Mouse (Mus musculus): ENCODE results near the gene Pelo.

The Pelo gene

DNA sequence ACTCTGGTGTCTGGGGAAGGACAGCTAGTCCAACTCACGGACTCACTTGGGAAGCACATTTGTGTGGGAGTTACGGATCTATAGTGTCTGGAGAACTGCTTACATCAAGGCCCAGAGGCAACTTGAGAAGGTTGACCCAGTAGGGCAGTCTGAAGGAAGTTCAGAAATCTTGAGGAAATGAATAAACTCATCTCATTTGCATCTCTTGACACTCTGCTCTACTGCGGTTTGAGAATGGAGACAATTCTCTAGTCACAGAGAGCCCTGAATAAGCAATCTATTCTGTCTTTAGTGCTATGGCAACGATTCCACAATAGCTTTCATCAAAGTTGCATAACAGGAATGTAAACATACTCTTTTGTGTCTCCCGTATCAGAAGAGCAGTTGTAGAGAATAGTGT, 7.0 kb upstream of the Pelo start:
- no peak for DNase-seq (ENCODE audit: low spot score)

DNA sequence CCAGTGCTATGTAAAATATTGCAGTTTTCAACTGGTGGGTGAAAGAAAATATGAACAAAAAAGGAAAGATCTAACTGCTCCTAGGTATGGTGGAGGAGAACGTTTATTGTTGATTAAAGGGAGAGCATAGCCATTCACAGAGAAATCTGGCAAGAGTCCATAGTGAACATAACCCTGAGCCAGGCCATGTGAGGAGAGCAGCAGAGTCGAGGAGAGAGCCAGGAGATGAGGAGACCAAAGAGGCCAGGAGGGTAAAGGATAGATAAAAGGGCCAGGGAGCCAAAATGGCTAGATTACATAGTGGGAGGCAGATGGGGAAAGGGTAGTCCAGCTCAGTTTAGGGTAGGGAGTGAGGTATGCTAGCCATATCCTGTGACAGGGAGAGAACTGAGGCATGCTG, 6.2 kb upstream of the Pelo start:
- DNase-seq (ENCODE audit: low spot score) = no peak

- no peak for DNase-seq (ENCODE audit: low spot score)
These were observed 5.4 kb upstream of the Pelo start for GRCm38 (mm10) chr13:115095392-115095791.

DNA sequence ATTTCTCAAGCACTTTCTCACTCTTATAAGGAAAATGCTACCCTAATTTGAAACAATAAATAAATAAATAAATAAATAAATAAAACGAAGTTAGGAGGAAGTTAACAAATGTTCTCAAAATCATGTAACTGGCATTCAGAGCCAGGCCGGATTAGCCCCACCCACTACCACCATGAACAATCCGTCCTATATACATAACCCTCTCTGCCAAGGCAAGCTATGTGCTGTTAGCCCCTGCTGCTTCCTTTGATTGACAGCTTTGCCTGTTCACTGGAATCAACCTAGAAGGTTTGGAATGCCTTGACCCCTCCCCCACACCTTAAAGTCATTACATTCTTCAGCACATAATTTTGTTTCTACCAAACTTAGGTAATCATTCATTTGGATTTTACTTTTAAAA, 1.5 kb upstream of the Pelo start:
- no peak for DNase-seq (ENCODE audit: low spot score)

- no peak for DNase-seq (ENCODE audit: low spot score)
These were observed 1.0 kb upstream of the Pelo start for GRCm38 (mm10) chr13:115090977-115091445.

DNA sequence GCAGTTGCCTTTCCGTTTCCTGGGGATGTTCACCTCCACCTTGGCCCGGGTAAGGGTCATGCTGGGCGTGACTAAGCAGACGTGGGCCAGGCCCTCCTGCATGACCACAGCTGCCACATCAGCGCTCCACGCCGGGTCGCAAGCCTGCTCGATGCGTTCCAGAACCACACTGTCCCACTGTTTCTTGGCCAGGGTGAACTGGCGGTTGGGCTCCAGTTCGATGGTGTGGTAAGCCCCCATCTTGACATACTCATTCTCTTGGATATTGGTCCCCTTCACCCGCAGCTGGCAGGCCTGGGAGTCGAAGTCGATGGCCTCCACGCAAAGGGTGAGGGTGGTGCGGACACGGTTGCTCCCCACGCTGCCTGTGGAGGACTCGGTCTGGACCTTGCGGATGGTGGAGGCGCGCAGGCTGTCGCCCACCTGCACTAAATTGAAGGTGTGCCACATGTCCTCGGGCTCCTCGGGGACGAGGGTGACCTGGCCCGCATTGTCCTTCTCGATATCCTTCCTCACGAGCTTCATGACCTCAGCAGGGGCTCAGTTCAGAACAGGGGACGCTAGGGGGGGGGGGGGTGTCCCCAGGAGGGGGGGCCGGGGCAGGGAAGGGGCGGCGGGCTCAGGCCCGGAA, 476 bp downstream of the Pelo start:
- DNase-seq (ENCODE audit: low spot score) = peak; percentile 22

GRCm38 (mm10) chr13:115089020-115089394, 979 bp downstream of the Pelo start:
- no peak for DNase-seq (ENCODE audit: low spot score)

DNA sequence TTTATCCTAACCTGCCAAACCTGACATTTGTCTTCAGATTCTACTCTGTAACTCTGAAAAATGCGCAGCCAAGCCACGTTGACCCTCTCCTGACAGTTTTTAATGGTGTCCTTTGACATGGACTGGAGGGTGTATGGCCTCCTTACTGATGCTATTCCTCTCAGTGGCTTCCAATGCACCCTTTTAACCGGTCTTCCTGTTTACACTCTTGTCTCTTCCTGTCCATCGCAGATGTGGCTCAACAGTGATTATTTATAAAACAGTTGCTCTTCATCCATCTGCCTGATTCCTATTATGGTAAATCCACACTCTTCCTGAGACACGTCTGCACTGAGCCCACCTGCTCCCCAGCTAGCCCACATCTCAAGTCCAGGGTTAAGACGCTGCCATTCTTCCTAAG, 4.0 kb downstream of the Pelo start:
- no peak for DNase-seq (ENCODE audit: low spot score)

DNA sequence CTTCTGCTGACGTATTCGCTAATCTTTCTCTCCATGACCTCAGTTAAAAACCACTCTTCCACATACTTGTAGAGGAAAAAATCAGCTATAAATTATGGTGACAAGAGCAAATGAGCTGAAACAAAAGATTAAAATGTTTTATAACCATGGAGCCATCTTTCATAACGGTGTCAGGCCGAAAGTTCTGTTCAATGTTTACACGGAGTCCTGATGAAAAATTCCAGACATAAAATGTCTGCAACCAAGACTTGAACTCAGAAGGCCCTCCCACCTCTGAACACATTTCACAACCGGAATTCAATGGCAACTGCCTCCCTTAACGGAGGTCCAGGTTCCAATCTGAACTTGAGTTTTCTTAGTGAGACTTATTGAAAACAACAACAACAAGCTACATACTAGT, 7.6 kb downstream of the Pelo start:
- no peak for DNase-seq (ENCODE audit: low spot score)

DNA sequence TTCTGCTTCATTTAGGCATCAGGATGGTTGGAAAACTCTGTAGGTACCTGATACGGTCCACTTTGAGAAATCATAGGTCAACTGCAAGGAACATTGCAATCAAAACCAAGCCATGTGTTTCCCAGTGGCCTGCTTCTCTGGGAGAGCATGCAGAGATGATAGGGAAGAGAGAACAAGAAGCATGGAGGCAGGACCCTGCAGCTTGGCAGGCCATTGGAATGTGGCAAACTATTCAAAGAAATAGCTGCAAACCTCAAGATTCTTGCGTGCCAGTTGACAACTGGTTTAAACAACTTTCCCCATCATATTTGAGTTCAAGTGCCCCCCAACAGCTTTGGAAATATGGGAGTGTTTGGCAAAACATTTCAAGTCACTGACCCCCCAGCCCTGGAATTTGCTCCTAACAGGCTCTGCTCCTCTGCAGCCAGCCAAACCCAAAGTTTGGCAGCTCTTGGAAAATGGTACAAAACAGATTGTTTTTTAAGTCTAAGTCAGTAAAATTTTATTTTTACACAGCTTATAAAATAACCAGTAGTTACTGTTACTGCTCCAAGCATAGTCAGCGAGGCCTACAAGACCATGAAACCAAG, 9.9 kb downstream of the Pelo start:
- DNase-seq (ENCODE audit: low spot score) = no peak

- no peak for DNase-seq (ENCODE audit: low spot score)
These were observed 10.8 kb downstream of the Pelo start for GRCm38 (mm10) chr13:115078997-115079685.

GRCm38 (mm10) chr13:115077346-115078134, 12.4 kb downstream of the Pelo start:
- no peak for DNase-seq (ENCODE audit: low spot score)

DNA sequence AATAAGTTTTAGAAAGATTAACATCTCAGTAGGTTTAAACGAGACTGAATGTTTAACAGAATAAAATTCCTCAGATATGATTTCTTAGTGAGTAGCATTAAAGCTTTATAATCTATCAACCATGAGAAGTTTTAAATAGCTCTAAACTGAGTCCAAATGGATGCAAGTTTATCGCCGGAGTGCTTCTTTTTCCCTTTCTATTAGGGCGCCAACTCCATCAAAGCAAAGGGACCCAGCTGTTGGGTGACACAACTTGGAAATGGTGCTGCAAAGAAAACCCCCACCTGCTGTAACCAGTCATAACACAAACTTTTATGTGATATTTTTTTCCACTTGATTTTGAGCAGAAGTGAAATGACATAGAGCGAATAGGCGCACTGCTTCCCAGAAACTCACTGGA, 17.6 kb downstream of the Pelo start:
- DNase-seq (ENCODE audit: low spot score) = no peak

- DNase-seq (ENCODE audit: low spot score) = no peak
These were observed 18.6 kb downstream of the Pelo start for GRCm38 (mm10) chr13:115071431-115071830.

DNA sequence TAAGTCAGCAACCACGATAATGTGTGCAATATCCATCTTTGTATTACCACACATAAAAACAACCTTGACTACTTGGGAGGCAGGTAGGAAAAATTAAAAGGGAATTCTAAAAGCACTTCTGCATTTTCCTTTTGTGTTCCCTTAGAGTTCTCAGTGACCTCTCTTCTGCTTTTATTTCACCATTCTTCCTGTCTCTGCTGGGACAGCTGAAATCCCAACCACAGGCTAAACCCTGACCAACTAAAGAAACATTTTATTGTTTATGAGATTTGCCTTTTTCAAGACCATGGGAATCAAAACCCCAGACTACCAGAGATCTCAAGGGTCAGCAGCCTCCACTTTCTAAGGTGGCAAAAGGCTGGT, 22.0 kb downstream of the Pelo start:
- DNase-seq (ENCODE audit: low spot score) = no peak

DNA sequence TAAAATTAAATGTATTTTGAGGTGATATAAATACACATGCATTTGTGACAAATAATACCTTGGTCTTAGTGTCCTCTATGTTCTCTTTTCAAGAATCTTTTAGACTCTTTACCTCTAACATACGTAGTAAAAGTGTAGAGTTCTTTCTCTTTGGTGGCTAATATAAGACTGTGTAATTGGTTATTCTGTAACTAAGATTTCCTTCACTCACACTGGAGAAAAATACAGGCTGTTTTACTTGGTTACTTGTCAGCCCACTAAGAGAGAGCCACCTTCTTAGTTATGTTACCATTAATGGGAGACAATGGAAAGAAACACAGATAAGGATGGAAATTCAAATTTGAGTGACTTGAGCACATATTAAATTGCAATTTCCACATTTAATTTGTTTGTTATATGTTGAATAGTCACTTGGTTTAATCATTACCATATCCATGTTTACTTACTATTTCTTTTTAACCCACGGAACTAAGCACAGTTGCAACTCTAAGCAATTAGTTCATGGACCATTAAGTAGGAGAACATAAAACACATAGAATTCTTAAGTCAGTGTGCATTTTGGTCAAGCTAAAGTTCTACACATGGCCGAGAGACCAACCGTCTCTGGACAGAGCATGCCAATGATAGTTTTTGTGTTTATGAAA, 22.5 kb downstream of the Pelo start:
- DNase-seq (ENCODE audit: low spot score) = no peak

GRCm38 (mm10) chr13:115057555-115057954, 32.4 kb downstream of the Pelo start:
- DNase-seq (ENCODE audit: low spot score) = no peak

DNA sequence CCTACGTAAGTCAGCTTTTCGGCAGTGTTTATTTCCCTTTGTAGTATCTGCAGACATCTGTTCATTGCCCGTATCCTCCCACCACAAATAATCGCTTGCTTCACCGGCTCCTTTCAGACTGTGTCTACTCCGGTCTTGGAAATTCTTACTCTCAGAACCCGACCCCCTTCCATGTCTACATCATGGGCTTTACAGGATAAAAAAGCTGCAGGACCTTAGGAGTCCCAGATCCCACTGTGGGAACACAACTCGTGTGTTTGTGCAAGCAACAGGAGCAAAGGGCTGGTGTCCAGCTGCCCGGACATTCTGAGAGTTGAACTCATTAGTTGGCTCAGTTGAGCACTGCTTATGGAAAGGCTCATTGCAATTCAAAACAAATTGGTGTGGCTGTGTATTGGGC, 35.2 kb downstream of the Pelo start:
- DNase-seq (ENCODE audit: low spot score) = peak; percentile 17

DNA sequence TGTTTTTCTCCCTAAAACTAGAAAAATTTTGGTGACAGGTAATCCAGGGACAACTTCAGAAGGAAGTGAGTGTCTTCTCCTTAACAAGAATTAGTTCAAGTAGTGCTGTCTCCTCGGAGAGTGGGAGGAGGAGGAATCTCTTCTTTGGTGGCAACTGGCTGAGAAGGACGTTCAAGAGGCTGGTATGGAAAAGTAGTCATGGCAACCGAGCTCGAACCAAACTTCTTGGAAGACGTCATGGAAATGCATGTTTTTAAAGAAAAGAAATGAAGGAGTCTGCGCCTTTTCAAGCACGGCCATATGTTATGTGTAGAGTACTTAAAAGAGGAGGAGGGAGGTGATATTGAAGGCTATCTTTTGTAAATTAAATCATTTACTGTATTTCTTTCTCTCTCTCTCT, 37.4 kb downstream of the Pelo start:
- no peak for DNase-seq (ENCODE audit: low spot score)

GRCm38 (mm10) chr13:115050660-115051559, 39.1 kb downstream of the Pelo start:
- DNase-seq (ENCODE audit: low spot score) = no peak

DNA sequence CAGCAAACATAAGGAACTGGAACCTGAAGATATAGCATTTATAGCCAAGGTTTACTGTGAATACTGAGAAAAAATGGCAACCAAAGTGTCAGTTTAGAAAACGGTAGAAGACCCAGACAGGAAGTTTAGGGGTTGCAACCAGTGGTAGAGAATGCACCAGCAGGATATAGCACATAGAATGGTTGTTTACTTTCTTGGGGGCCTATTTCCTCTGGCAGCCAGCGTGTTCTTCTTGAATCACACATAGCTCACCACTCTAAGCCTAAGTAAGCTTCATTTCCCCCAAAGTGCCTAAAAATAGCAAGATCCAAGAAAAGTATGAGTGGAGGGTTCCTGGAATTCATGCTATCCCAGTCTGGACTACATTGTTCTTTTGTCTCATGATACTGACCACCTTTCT, 47.3 kb downstream of the Pelo start:
- DNase-seq (ENCODE audit: low spot score) = no peak
